Mouse (Mus musculus): Measurements from ENCODE around the gene Edf1. TPM values are rescaled to one million over a fixed set of nuclear protein-coding genes. Genes with fewer than 3 reads are reported as not detected.

Edf1 gene
- total RNA-seq, 1 experiment = 179 TPM

- TF ChIP-seq ZNF384 (IDR thresholded peaks at IDR 0.05; ENCODE audit: low read depth, low read length) (no peak), CHD2 (IDR thresholded peaks at IDR 0.05; ENCODE audit: low read depth, low read length) (no peak), MAFK (IDR thresholded peaks at IDR 0.05; ENCODE audit: insufficient read depth, low read depth, low read length) (no peak), ZC3H11A (IDR thresholded peaks at IDR 0.05; ENCODE audit: borderline replicate concordance, low read depth, low read length) (no peak), HCFC1 (IDR thresholded peaks at IDR 0.05; ENCODE audit: borderline replicate concordance, insufficient read depth, low read length) (no peak)
- H3K9ac ChIP-seq (ENCODE audit: insufficient read depth, low read depth, low read length, poor library complexity, severe bottlenecking) = no peak overlapping the region
- DNase-seq (ENCODE audit: low read depth, low spot score) = no peak
- H3K36me3 ChIP-seq (ENCODE audit: control insufficient read depth, insufficient read depth, low read length, poor library complexity, severe bottlenecking) = peaks cover 34% of the 10 kb centered on the region
- H3K4me3 ChIP-seq (ENCODE audit: insufficient read depth in 1 of 2, low read depth in 1 of 2, low read length in 2 of 2, poor library complexity in 1 of 2, severe bottlenecking in 1 of 2) = no peak overlapping the region
- H3K4me1 ChIP-seq (ENCODE audit: control insufficient read depth in 2 of 2, insufficient read depth in 2 of 2, low read length in 2 of 2, poor library complexity in 1 of 2) = no peaks in the 10 kb centered on the region
- in situ Hi-C loops (cut with MboI; ENCODE audit: low sequenced_read_pairs in 2 of 2, unreplicated experiment in 2 of 2) = no loop called here
- no peak overlapping the region for H3K27ac ChIP-seq (ENCODE audit: insufficient read depth, low read depth, low read length, poor library complexity, severe bottlenecking)
- H3K9me3 ChIP-seq (ENCODE audit: control insufficient read depth, insufficient read depth, low read depth, low read length) = no peaks in the 10 kb centered on the region
These were observed 41.1 kb downstream of the Edf1 start for GRCm38 (mm10) chr2:25598749-25599148.

GRCm38 (mm10) chr2:25600037-25600436 lies 42.4 kb downstream of the Edf1 start:
- in situ Hi-C loops (cut with MboI; ENCODE audit: low sequenced_read_pairs in 2 of 2, unreplicated experiment in 2 of 2) = no loop called here
- Histone ChIP-seq H3K9ac (ENCODE audit: insufficient read depth, low read depth, low read length, poor library complexity, severe bottlenecking) (no peak overlapping the region), H3K36me3 (ENCODE audit: control insufficient read depth, insufficient read depth, low read length, poor library complexity, severe bottlenecking) (peaks cover 33% of the 10 kb centered on the region), H3K4me3 (ENCODE audit: insufficient read depth in 1 of 2, low read depth in 1 of 2, low read length in 2 of 2, poor library complexity in 1 of 2, severe bottlenecking in 1 of 2) (no peak overlapping the region), H3K9me3 (ENCODE audit: control insufficient read depth, insufficient read depth, low read depth, low read length) (no peaks in the 10 kb centered on the region), H3K4me1 (ENCODE audit: control insufficient read depth in 2 of 2, insufficient read depth in 2 of 2, low read length in 2 of 2, poor library complexity in 1 of 2) (no peaks in the 10 kb centered on the region), H3K27ac (ENCODE audit: insufficient read depth, low read depth, low read length, poor library complexity, severe bottlenecking) (no peak overlapping the region)
- no peak for TF ChIP-seq MAFK (IDR thresholded peaks at IDR 0.05; ENCODE audit: insufficient read depth, low read depth, low read length)
- no peak for TF ChIP-seq ZC3H11A (IDR thresholded peaks at IDR 0.05; ENCODE audit: borderline replicate concordance, low read depth, low read length)
- no peak for TF ChIP-seq ZNF384 (IDR thresholded peaks at IDR 0.05; ENCODE audit: low read depth, low read length)
- no peak for TF ChIP-seq CHD2 (IDR thresholded peaks at IDR 0.05; ENCODE audit: low read depth, low read length)
- TF ChIP-seq HCFC1 (IDR thresholded peaks at IDR 0.05; ENCODE audit: borderline replicate concordance, insufficient read depth, low read length) = no peak
- DNase-seq (ENCODE audit: low read depth, low spot score) = no peak

DNA sequence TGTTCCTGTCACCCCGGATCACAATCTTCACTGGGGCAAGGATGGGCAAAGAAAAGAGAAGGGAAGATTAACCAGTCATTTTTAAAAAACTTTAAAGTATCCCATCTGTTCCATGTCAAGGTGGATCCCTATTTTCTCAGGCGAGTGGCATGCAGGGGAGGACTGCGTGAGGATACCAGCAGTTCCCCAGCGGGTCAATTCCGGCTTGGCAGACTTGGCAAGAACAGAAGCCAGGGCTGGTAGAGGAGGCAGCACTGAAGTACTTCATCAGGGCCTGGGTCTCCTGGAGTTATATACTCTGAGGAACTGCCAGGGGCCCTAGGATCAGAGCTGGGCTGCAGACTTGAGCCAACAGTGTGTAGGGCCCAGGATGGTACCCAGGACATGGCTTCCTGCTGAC lies 44.9 kb downstream of the Edf1 start:
- Histone ChIP-seq H3K4me3 (ENCODE audit: insufficient read depth in 1 of 2, low read depth in 1 of 2, low read length in 2 of 2, poor library complexity in 1 of 2, severe bottlenecking in 1 of 2) (no peak overlapping the region), H3K27ac (ENCODE audit: insufficient read depth, low read depth, low read length, poor library complexity, severe bottlenecking) (no peak overlapping the region), H3K9ac (ENCODE audit: insufficient read depth, low read depth, low read length, poor library complexity, severe bottlenecking) (no peak overlapping the region), H3K36me3 (ENCODE audit: control insufficient read depth, insufficient read depth, low read length, poor library complexity, severe bottlenecking) (peaks cover 24% of the 10 kb centered on the region; the same call in 1 of the 2 replicates), H3K4me1 (ENCODE audit: control insufficient read depth in 2 of 2, insufficient read depth in 2 of 2, low read length in 2 of 2, poor library complexity in 1 of 2) (no peaks in the 10 kb centered on the region), H3K9me3 (ENCODE audit: control insufficient read depth, insufficient read depth, low read depth, low read length) (no peaks in the 10 kb centered on the region)
- TF ChIP-seq ZC3H11A (IDR thresholded peaks at IDR 0.05; ENCODE audit: borderline replicate concordance, low read depth, low read length) (no peak), CHD2 (IDR thresholded peaks at IDR 0.05; ENCODE audit: low read depth, low read length) (no peak), ZNF384 (IDR thresholded peaks at IDR 0.05; ENCODE audit: low read depth, low read length) (no peak), HCFC1 (IDR thresholded peaks at IDR 0.05; ENCODE audit: borderline replicate concordance, insufficient read depth, low read length) (no peak), MAFK (IDR thresholded peaks at IDR 0.05; ENCODE audit: insufficient read depth, low read depth, low read length) (no peak)
- in situ Hi-C loops (cut with MboI; ENCODE audit: low sequenced_read_pairs in 2 of 2, unreplicated experiment in 2 of 2) = no loop called here
- DNase-seq (ENCODE audit: low read depth, low spot score) = no peak

DNA sequence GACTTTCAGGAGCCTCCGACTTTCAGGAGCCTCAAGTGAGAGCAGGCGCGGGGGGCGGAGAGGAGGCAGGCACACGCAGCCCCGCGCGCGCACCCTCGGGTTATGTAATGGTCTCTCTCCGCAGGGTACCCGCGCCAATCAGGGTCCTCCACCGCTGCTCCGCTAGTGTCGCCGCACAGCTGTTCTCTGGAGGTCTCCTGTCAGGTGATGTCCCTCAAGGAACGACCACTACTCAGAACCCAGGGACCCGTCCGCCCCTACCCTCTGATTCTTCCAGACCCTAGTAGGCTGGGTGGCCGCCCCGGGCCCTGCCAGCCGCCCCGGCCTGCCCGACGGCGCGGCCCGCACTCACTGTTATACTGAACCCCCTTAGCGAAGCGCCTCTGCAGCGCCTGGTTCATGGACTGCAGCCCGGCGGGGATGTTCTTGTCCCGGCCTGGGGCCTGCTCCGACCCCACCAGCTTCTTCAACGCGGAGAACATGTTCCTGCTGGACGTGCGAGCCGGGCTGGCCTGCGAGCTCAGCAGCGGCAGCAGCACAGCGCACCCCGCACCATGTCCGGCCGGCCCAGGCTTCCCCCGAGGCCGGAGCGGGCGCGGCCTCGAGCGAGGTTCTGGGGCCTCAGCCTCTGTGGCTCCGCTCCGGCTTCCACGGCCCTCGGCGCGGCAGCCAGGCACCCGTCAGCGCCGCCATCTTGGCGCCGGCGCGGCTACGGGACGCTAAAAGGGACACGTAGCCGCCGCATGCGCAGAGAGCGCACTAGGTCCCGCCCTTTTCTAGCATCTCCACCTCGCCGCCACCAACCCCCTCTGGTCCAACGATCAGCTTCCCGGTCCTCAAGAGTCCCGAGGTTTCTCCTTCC lies 50.3 kb downstream of the Edf1 start, which contains the start of gene Rabl6:
TSS of gene Rabl6 (minus strand) at position 761 of the 862 bp plus-strand sequence.
- Histone ChIP-seq H3K4me3 (ENCODE audit: insufficient read depth in 1 of 2, low read depth in 1 of 2, low read length in 2 of 2, poor library complexity in 1 of 2, severe bottlenecking in 1 of 2) (peak within 1 kb of the TSS; percentile 80), H3K27ac (ENCODE audit: insufficient read depth, low read depth, low read length, poor library complexity, severe bottlenecking) (no peak within 1 kb of the TSS), H3K9me3 (ENCODE audit: control insufficient read depth, insufficient read depth, low read depth, low read length) (no peaks in the 10 kb centered on the region), H3K4me1 (ENCODE audit: control insufficient read depth in 2 of 2, insufficient read depth in 2 of 2, low read length in 2 of 2, poor library complexity in 1 of 2) (no peaks in the 10 kb centered on the region), H3K36me3 (ENCODE audit: control insufficient read depth, insufficient read depth, low read length, poor library complexity, severe bottlenecking) (no peaks in the 10 kb centered on the region; the same call in 1 of the 2 replicates), H3K9ac (ENCODE audit: insufficient read depth, low read depth, low read length, poor library complexity, severe bottlenecking) (peak within 1 kb of the TSS; percentile 88)
- TF ChIP-seq ZC3H11A (IDR thresholded peaks at IDR 0.05; ENCODE audit: borderline replicate concordance, low read depth, low read length) (no peak), HCFC1 (IDR thresholded peaks at IDR 0.05; ENCODE audit: borderline replicate concordance, insufficient read depth, low read length) (peak; percentile 75), CHD2 (IDR thresholded peaks at IDR 0.05; ENCODE audit: low read depth, low read length) (no peak)
- peak; percentile 71 for DNase-seq (ENCODE audit: low read depth, low spot score)
- in situ Hi-C loops (cut with MboI; ENCODE audit: low sequenced_read_pairs in 2 of 2, unreplicated experiment in 2 of 2) = no loop called here
